Mouse (Mus musculus) limb, embryonic 11.5 days (tissue): ENCODE results near the gene Cebpa. TPM values are rescaled to one million over a fixed set of nuclear protein-coding genes. Genes with fewer than 3 reads are reported as not detected.

ENCODE experiments used
- ATAC-seq: fragments of 200-750 bp; cut with Nextera tagmentation; 2 replicates; pipeline ENCODE4 v1.8.0; 2017; ENCODE audit warnings: low read depth; ENCODE audit not compliant: insufficient number of reproducible peaks, low FRiP score, low TSS enrichment
- DNase-seq: peaks from one replicate; pipeline ENCODE4 v3.0.0-alpha.2; 2015; ENCODE audit warnings: low spot score
- H3K27ac ChIP-seq: fragments of 300-500 bp; sonication (generic); replicated peaks from 2 replicates; pipeline ENCODE4 v1.5.1; 2014; ENCODE audit warnings: low read depth, mild to moderate bottlenecking, low read length
- H3K27me3 ChIP-seq: fragments of 300-500 bp; sonication (generic); 2 replicates; pipeline ENCODE4 v1.6.1; 2014; ENCODE audit warnings: mild to moderate bottlenecking, low read length, mixed read lengths; ENCODE audit not compliant: control insufficient read depth, insufficient read depth
- H3K36me3 ChIP-seq: fragments of 300-500 bp; sonication (generic); 2 replicates; pipeline ENCODE4 v1.6.1; 2014; ENCODE audit warnings: mild to moderate bottlenecking, low read length, moderate library complexity, mixed read lengths; ENCODE audit not compliant: control insufficient read depth, insufficient read depth
- H3K4me1 ChIP-seq: fragments of 300-500 bp; sonication (generic); 2 replicates; pipeline ENCODE4 v1.6.1; 2014; ENCODE audit warnings: low read length, mixed read lengths; ENCODE audit not compliant: control insufficient read depth, insufficient read depth
- H3K4me2 ChIP-seq: fragments of 300-500 bp; sonication (generic); 2 replicates; pipeline ENCODE4 v1.6.1; 2014; ENCODE audit warnings: low read depth, mild to moderate bottlenecking, moderate library complexity; ENCODE audit not compliant: severe bottlenecking
- H3K4me3 ChIP-seq: fragments of 300-500 bp; sonication (generic); 2 replicates; pipeline ENCODE4 v1.5.1; 2014; ENCODE audit warnings: low read depth, low read length
- H3K9ac ChIP-seq: fragments of 300-500 bp; sonication (generic); 2 replicates; pipeline ENCODE4 v1.6.1; 2014; ENCODE audit warnings: mild to moderate bottlenecking, low read length
- H3K9me3 ChIP-seq: fragments of 300-500 bp; sonication (generic); 2 replicates; pipeline ENCODE4 v1.6.1; 2016; ENCODE audit warnings: low read length; ENCODE audit not compliant: control insufficient read depth
- WGBS: fragments of 180-500 bp; shearing (Covaris S2); extraction: QIAGEN DNeasy Blood & Tissue Kit; methylation state at CpG from one replicate; pipeline ENCODE4 v1.1.7; 2014; 5-methylcytosine and 5-hydroxymethylcytosine counted together
- polyA plus RNA-seq: library from polyadenylated mRNA; unstranded; fragments of >200 nt; fragmentation: Nextera tagmentation; extraction: Ambion mirVana; gene quantifications from 2 replicates; pipeline ENCODE4 v1.2.1, GENCODE M21; 2014

Gene Cebpa
- 0.58 and 0.67 TPM in 2 replicates for polyA plus RNA-seq

GRCm38 (mm10) chr7:35118841-35119413 is at the start of gene Cebpa:
TSS of gene Cebpa (plus strand) at chr7:35119293.
- H3K27ac ChIP-seq, result no peak within 1 kb of the TSS
- peak within 1 kb of the TSS; percentile 57 for H3K9ac ChIP-seq

DNA sequence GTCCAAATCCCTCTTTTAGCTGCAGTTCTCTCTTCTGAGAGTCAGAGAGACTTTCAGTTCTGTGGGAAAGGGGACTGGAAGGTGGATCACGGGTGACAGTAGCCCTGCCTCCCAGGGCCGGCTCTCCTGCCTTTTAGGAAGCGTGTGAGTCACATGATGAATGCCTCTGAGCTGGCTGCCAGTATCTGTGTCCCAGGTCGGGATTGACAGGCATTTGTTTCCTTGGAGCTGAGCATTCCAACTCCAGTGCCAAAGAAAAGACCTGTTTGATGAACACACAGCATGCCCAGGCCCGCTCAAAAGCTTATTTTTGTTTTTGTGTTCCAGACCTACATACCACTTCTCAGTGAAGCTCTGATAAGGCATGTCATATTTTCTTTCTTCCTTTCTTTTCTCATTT is 42.4 kb upstream of the Cebpa start:
- H3K36me3 ChIP-seq, result no peaks in the 10 kb centered on the region

More at GRCm38 (mm10) chr7:35118841-35119413, at the start of gene Cebpa:
- peak within 1 kb of the TSS; percentile 47 for H3K4me3 ChIP-seq
- H3K4me1 ChIP-seq, result peaks cover 11% of the 10 kb centered on the region
- ATAC-seq (peak; percentile 82), DNase-seq (peak; percentile 97)
- WGBS, result under 1% methylated on average over 50 of the region's 50 CpGs
- H3K27me3 ChIP-seq, result peaks cover 60% of the 10 kb centered on the region
- H3K9me3 ChIP-seq, result no peaks in the 10 kb centered on the region
- peak within 1 kb of the TSS; percentile 96 for H3K4me2 ChIP-seq
- no peaks in the 10 kb centered on the region for H3K36me3 ChIP-seq

GRCm38 (mm10) chr7:35080843-35081338 is 38.2 kb upstream of the Cebpa start:
- H3K36me3 ChIP-seq, result no peaks in the 10 kb centered on the region
- 0 out of 2 replicates have a peak overlapping the region, but pooled peaks have one; percentile 10 for H3K4me2 ChIP-seq
- peak; percentile 40 for DNase-seq
- 31% methylated on average over 10 of the region's 10 CpGs for WGBS
- H3K9me3 ChIP-seq, result no peaks in the 10 kb centered on the region
- no peak overlapping the region for H3K4me3 ChIP-seq
- H3K27me3 ChIP-seq, result no peaks in the 10 kb centered on the region
- no peak overlapping the region for H3K9ac ChIP-seq
- H3K4me1 ChIP-seq, result peaks cover 7% of the 10 kb centered on the region
- no peak overlapping the region for H3K27ac ChIP-seq
- no peak for ATAC-seq

More for the DNA sequence above, 42.4 kb upstream of the Cebpa start:
- ATAC-seq (no peak), DNase-seq (no peak)
- H3K4me3 ChIP-seq, result no peak overlapping the region
- 49% methylated on average over 5 of the region's 5 CpGs for WGBS
- peaks cover 7% of the 10 kb centered on the region; the same call in 1 of the 2 replicates for H3K4me1 ChIP-seq
- H3K27ac ChIP-seq, result no peak overlapping the region
- H3K9me3 ChIP-seq, result no peaks in the 10 kb centered on the region
- H3K9ac ChIP-seq, result no peak overlapping the region
- no peaks in the 10 kb centered on the region for H3K27me3 ChIP-seq
- H3K4me2 ChIP-seq, result no peak overlapping the region

GRCm38 (mm10) chr7:35081406-35082104 is 37.5 kb upstream of the Cebpa start:
- 86% methylated on average over 9 of the region's 9 CpGs for WGBS
- Histone ChIP-seq H3K4me2 (no peak overlapping the region), H3K36me3 (no peaks in the 10 kb centered on the region), H3K27me3 (no peaks in the 10 kb centered on the region), H3K4me3 (no peak overlapping the region), H3K4me1 (peaks cover 11% of the 10 kb centered on the region), H3K9ac (no peak overlapping the region), H3K9me3 (no peaks in the 10 kb centered on the region), H3K27ac (no peak overlapping the region)
- DNase-seq (no peak), ATAC-seq (no peak)

GRCm38 (mm10) chr7:35084565-35085360 is 34.3 kb upstream of the Cebpa start:
- 80% methylated on average over 12 of the region's 12 CpGs for WGBS
- DNase-seq (no peak), ATAC-seq (no peak)
- Histone ChIP-seq H3K27ac (no peak overlapping the region), H3K4me2 (no peak overlapping the region), H3K4me1 (peaks cover 14% of the 10 kb centered on the region), H3K36me3 (no peaks in the 10 kb centered on the region), H3K9ac (no peak overlapping the region), H3K4me3 (no peak overlapping the region), H3K9me3 (no peaks in the 10 kb centered on the region), H3K27me3 (no peaks in the 10 kb centered on the region)

- no peaks in the 10 kb centered on the region for H3K9me3 ChIP-seq
- DNase-seq (peak; percentile 50), ATAC-seq (no peak)
- WGBS, result 1% methylated on average over 21 of the region's 21 CpGs
- H3K4me1 ChIP-seq, result peaks cover 7% of the 10 kb centered on the region; the same call in 1 of the 2 replicates
- H3K4me2 ChIP-seq, result peak overlapping the region; percentile 44
- H3K4me3 ChIP-seq, result no peak overlapping the region; the same call in 1 of the 2 replicates
- no peaks in the 10 kb centered on the region for H3K36me3 ChIP-seq
- H3K9ac ChIP-seq, result no peak overlapping the region
- no peaks in the 10 kb centered on the region for H3K27me3 ChIP-seq
- no peak overlapping the region for H3K27ac ChIP-seq
These were observed 32.7 kb upstream of the Cebpa start for GRCm38 (mm10) chr7:35086271-35086861.

- ATAC-seq (no peak), DNase-seq (no peak)
- Histone ChIP-seq H3K4me1 (peaks cover 7% of the 10 kb centered on the region; the same call in 1 of the 2 replicates), H3K9ac (no peak overlapping the region), H3K36me3 (no peaks in the 10 kb centered on the region), H3K27me3 (no peaks in the 10 kb centered on the region), H3K27ac (no peak overlapping the region), H3K4me3 (no peak overlapping the region), H3K4me2 (no peak overlapping the region), H3K9me3 (no peaks in the 10 kb centered on the region)
- WGBS, result 85% methylated on average over 5 of the region's 5 CpGs
These were observed 28.5 kb upstream of the Cebpa start for GRCm38 (mm10) chr7:35090550-35090949.
